Mouse (Mus musculus) megakaryocyte, embryonic 14.5 days (primary cell): ENCODE data around the gene Gprc5c.

ENCODE experiments used
- FLI1 ChIP-seq: IDR thresholded peaks from 2 replicates; pipeline ENCODE4 v1.6.1; 2012; ENCODE audit warnings: low read length, inconsistent platforms, mixed read lengths
- GATA1 ChIP-seq: IDR thresholded peaks from 3 replicates; pipeline ENCODE4 v1.6.1; 2012; ENCODE audit warnings: mixed read lengths, low read length, inconsistent platforms, borderline replicate concordance

DNA sequence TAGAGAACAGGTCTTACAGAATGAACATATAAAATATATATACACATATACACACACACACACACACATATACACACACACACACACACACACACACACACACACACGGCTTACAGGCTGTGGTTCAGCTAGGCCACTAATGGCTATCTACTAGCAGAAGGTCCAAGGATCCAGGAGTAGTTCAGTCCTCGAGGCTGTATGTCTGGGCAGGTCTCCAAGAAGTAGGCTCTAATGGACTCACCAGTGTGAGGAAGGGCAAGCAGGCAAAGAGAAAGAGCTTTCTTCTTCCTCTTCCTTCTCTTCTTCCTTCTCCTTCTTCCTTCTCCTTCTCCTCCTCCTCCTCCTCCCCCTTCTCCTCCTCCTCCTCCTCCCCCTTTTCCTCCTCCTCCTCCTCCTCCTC lies 10.1 kb downstream of the Gprc5c start:
- TF ChIP-seq GATA1 (no peak), FLI1 (no peak)
